Mouse (Mus musculus) midbrain, embryonic 14.5 days (tissue): ENCODE data around the gene Cd164l2. TPM values are rescaled to one million over a fixed set of nuclear protein-coding genes. Genes with fewer than 3 reads are reported as not detected.

Source experiments
- ATAC-seq: fragments of 200-750 bp; cut with Nextera tagmentation; 2 replicates; pipeline ENCODE4 v1.8.0; 2017; ENCODE audit warnings: moderate number of reproducible peaks, moderate library complexity; ENCODE audit not compliant: low FRiP score, low TSS enrichment
- DNase-seq: peaks from one replicate; pipeline ENCODE4 v3.0.0-alpha.2; 2015
- H3K27ac ChIP-seq: fragments of 300-500 bp; sonication (generic); replicated peaks from 2 replicates; pipeline ENCODE4 v1.5.1; 2014; ENCODE audit warnings: mild to moderate bottlenecking, low read depth, low read length, moderate library complexity
- H3K27me3 ChIP-seq: fragments of 300-500 bp; sonication (generic); 2 replicates; pipeline ENCODE4 v1.6.1; 2014; ENCODE audit warnings: low read length, control low read depth, mixed read lengths; ENCODE audit not compliant: control insufficient read depth, insufficient read depth
- H3K36me3 ChIP-seq: fragments of 300-500 bp; sonication (generic); 2 replicates; pipeline ENCODE4 v1.6.1; 2014; ENCODE audit warnings: low read length, control low read depth; ENCODE audit not compliant: control insufficient read depth, insufficient read depth
- H3K4me1 ChIP-seq: fragments of 300-500 bp; sonication (generic); 2 replicates; pipeline ENCODE4 v1.6.1; 2014; ENCODE audit warnings: mild to moderate bottlenecking, antibody characterized with exemption, low read length, control low read depth; ENCODE audit not compliant: control insufficient read depth, insufficient read depth
- H3K4me2 ChIP-seq: fragments of 300-500 bp; sonication (generic); 2 replicates; pipeline ENCODE4 v1.6.1; 2014; ENCODE audit warnings: mild to moderate bottlenecking, low read length, moderate library complexity
- H3K4me3 ChIP-seq: fragments of 300-500 bp; sonication (generic); replicated peaks from 2 replicates; pipeline ENCODE4 v1.5.1; 2014; ENCODE audit warnings: low read depth, low read length
- H3K9ac ChIP-seq: fragments of 300-500 bp; sonication (generic); replicated peaks from 2 replicates; pipeline ENCODE4 v1.6.1; 2014; ENCODE audit warnings: mild to moderate bottlenecking, low read length, moderate library complexity
- H3K9me3 ChIP-seq: fragments of 300-500 bp; sonication (generic); 2 replicates; pipeline ENCODE4 v1.6.1; 2016; ENCODE audit warnings: low read length, control low read depth, mixed read lengths; ENCODE audit not compliant: control insufficient read depth
- WGBS: fragments of 180-500 bp; shearing (Covaris S2); extraction: QIAGEN DNeasy Blood & Tissue Kit; methylation state at CpG from one replicate; pipeline ENCODE4 v1.1.7; 2014; 5-methylcytosine and 5-hydroxymethylcytosine counted together
- polyA plus RNA-seq: library from polyadenylated mRNA; unstranded; fragments of >200 nt; fragmentation: Nextera tagmentation; extraction: Ambion mirVana; gene quantifications from 2 replicates; pipeline ENCODE4 v1.2.1, GENCODE M21; 2014

The Cd164l2 gene
- polyA plus RNA-seq: 0.95 and 2.9 TPM in 2 replicates

DNA sequence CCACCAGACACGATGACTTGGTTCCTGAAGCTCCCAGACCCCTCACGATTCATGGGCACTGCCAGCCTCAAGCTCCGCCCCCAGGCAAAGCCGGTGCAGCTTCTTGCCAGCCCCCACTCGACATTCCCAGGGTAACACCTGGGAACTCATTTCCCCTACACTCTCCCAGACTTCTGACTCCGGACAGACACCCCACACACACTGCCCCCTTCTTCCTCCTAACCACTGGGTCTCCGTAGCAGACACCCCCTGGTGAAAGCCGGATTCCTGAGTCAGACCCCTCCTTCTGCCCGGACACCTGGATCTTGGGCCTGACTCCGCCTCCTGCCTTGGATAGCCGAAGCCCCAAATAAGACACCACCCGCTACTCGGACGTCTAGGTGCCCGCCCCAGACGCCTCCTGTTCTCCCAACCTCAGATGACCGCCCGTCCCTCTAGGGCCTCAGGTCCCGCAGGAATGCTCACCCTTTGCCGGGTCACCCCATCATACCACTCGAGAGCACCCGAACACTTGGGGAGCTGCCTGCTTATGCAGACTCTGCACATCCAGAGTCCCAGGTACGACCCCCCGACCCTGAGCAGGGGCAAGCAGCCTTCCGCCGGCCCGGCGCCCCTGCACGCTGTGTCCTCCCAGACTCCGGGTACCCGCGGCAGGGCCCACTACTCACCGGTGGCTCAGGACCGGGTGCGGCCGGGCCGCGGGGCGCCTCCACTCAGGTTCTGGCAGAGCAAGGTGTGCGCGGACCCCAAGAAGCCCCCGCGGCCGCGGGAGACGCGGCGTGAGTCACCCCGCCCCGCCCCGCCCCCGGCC lies at the start of gene Cd164l2, which contains the start of gene Gpr3:
Gene Cd164l2 (plus strand): TSS at position 381 of the 811 bp plus-strand sequence.
Gene Gpr3 (minus strand): TSS at position 786 of the 811 bp plus-strand sequence.
- Histone ChIP-seq H3K4me2 (peak within 1 kb of the TSS; percentile 97), H3K4me1 (peaks cover 18% of the 10 kb centered on the region; the same call in 1 of the 2 replicates), H3K9ac (peak within 1 kb of the TSS; percentile 57), H3K27me3 (peaks cover 24% of the 10 kb centered on the region), H3K27ac (no peak within 1 kb of the TSS), H3K4me3 (peak within 1 kb of the TSS; percentile 64), H3K36me3 (no peaks in the 10 kb centered on the region), H3K9me3 (no peaks in the 10 kb centered on the region)
- ATAC-seq (peak; percentile 62), DNase-seq (no peak)
- WGBS: 2% methylated on average over 52 of the region's 52 CpGs

DNA sequence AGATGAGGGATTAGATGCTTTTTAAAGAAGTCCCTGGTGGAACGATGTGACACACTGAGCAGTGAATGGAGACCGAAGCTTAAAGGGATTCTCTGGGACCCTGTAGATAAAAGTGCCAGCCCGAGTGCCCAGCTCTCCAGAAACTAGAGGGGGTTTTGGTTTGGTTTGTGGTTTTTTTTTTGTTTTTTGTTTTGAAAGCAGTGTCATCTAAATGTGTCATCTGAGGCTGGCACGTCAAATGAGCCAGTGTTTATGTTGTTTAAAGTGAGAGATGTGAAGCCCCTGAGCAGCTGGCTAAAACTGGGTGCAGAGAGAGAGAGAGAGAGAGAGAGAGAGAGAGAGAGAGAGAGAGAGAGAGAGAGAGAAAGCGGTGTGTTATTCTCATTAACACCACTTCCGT lies 49.7 kb upstream of the Cd164l2 start:
- Histone ChIP-seq H3K9me3 (no peaks in the 10 kb centered on the region), H3K27ac (no peak overlapping the region), H3K4me3 (no peak overlapping the region), H3K4me2 (no peak overlapping the region), H3K36me3 (peaks cover 3% of the 10 kb centered on the region; the same call in 1 of the 2 replicates), H3K9ac (no peak overlapping the region), H3K27me3 (no peaks in the 10 kb centered on the region), H3K4me1 (no peaks in the 10 kb centered on the region)
- DNase-seq: no peak
- no peak for ATAC-seq
- WGBS: 77% methylated on average over 6 of the region's 6 CpGs

DNA sequence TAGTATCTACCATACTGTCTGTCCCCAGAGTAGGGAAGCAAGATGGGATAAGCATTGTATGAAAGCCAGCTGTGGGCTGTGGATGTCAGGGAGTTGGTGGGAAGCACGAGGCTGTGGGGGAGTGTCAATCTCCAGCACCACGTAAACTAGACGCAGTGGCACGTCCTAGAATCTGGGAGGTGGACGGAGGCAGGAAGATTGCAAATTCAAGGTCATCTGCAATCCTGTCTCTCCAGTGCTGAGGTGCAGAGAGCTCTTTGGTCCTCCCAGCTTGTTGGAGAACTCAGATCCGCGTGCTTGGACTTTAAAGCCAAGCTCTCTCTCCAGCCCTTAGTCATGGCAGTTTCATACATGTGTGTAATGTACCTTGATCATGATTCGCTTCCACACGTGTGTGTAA lies 45.2 kb upstream of the Cd164l2 start:
- Histone ChIP-seq H3K4me1 (no peaks in the 10 kb centered on the region), H3K9me3 (no peaks in the 10 kb centered on the region), H3K4me3 (no peak overlapping the region), H3K36me3 (no peaks in the 10 kb centered on the region), H3K27ac (no peak overlapping the region), H3K27me3 (no peaks in the 10 kb centered on the region), H3K9ac (no peak overlapping the region), H3K4me2 (no peak overlapping the region)
- WGBS: 93% methylated on average over 9 of the region's 9 CpGs
- ATAC-seq (no peak), DNase-seq (no peak)

DNA sequence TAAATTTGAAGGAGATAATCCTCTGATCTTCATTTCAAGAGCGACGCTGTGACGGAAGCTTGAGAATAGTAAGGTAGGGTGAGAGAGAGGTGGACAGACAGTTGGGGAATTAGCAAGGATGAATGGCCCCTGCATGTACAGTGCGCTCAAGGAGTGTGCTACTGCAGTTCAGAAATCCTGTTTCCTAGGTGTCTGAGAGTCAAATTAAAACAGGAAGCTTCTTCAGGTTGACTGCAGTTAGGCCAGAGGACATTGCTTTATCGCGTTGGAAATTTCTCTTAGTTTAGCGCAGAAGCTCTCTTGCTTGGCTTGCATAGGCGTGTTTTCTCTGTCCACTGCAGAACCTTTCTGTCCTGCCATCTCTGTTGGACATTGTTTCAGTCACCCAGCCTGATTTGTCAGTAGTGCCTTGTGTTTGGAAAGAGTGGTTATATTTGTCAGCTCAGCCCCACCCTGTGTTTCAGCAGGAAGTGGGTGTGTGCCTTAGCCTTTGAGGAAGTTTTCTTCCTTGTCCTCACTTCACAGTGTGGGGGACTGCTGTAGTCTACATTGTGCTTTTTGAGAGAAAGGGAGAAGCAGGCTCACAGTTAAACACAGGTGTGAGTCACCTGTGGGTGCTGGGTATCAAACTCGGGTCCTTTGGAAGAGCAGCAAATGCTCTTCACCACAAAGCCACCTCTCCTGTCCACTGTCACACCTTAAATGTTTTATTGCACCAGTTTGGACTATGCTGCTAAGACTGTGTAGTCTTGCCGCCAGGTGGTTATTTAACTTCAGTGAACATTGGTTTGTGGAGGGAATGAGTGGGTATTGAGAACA lies 42.5 kb upstream of the Cd164l2 start:
- H3K4me3 ChIP-seq: no peak overlapping the region
- H3K27me3 ChIP-seq: no peaks in the 10 kb centered on the region
- H3K9ac ChIP-seq: no peak overlapping the region
- DNase-seq (no peak), ATAC-seq (no peak)
- no peak overlapping the region for H3K4me2 ChIP-seq
- H3K27ac ChIP-seq: no peak overlapping the region
- no peaks in the 10 kb centered on the region for H3K4me1 ChIP-seq
- WGBS: 91% methylated on average over 10 of the region's 10 CpGs
- no peaks in the 10 kb centered on the region for H3K9me3 ChIP-seq
- no peaks in the 10 kb centered on the region for H3K36me3 ChIP-seq

DNA sequence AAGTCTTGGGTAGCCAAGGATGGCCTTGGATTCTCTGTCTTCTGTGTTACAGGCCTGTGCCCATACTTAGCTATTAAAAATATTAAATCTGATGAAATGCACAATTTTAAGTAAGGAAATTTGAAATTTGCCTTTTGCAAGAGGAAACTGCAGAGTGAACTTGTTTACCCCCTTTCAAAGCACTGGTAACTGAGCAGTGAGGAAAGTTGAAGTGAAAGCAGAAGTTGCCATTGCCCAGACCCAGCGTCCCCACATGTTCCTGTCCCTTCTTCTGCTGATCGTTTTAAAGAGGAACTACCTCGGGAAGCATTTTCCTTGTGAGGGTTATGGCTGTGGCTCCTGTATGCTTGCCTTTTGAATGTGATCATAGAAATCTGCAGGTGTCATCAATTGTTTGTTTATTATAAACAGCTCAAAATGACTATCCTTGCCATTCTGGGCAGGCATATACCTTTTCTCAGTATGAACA lies 41.8 kb upstream of the Cd164l2 start:
- Histone ChIP-seq H3K27me3 (no peaks in the 10 kb centered on the region), H3K4me1 (0 out of 2 replicates have a peak, but pooled peaks cover under 1% of the 10 kb centered on the region), H3K9me3 (no peaks in the 10 kb centered on the region), H3K4me2 (no peak overlapping the region), H3K36me3 (no peaks in the 10 kb centered on the region), H3K27ac (no peak overlapping the region), H3K4me3 (no peak overlapping the region), H3K9ac (no peak overlapping the region)
- DNase-seq (no peak), ATAC-seq (no peak)
- WGBS: 90% methylated on average over 3 of the region's 3 CpGs

DNA sequence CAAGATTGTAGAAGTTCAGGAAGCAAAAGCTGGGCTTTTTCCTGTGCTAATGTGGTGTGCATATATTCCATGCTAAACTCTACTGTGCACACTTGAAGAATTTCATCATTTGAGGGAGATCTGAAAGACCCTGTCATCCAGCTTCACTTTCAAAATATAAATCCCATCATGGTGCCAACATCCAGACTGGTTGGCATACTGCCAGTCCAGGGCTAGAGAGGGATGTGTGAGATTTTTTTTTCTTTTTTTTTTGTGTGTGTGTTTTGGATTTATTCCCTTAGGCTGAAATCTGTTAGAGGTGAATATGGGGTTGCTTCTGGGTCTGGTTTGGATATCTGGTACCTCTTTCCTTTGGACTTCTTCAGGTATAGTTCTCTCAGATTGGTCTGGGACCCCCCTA lies 41.3 kb upstream of the Cd164l2 start:
- no peak overlapping the region for H3K27ac ChIP-seq
- no peaks in the 10 kb centered on the region for H3K36me3 ChIP-seq
- H3K4me2 ChIP-seq: no peak overlapping the region
- H3K27me3 ChIP-seq: no peaks in the 10 kb centered on the region
- no peak overlapping the region for H3K9ac ChIP-seq
- no peaks in the 10 kb centered on the region for H3K9me3 ChIP-seq
- DNase-seq (peak; percentile 39), ATAC-seq (no peak)
- 0 out of 2 replicates have a peak, but pooled peaks cover 3% of the 10 kb centered on the region for H3K4me1 ChIP-seq
- no peak overlapping the region for H3K4me3 ChIP-seq

DNA sequence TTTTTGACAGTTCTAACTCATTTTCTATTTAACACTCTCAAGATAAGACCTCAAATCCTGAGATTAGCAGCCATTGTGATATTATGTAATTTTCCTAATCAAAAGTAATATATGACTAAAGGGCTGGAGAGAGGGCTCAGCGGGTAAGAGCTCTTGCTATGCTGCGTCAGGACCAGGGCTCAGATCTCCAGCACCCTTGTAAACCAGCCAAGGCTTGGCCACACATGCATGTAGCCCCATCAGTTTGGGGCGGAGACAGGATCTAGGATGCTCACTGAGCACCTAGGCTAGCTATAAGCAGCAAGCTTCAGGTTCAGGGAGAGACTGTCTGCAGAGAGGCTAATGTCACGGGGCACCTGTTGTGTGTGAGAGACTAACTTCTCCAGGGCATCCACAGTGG lies 39.5 kb upstream of the Cd164l2 start:
- ATAC-seq: no peak
- Histone ChIP-seq H3K4me1 (peaks cover 18% of the 10 kb centered on the region), H3K4me2 (no peak overlapping the region), H3K36me3 (peaks cover 4% of the 10 kb centered on the region; the same call in 1 of the 2 replicates), H3K27ac (no peak overlapping the region), H3K9me3 (no peaks in the 10 kb centered on the region), H3K27me3 (no peaks in the 10 kb centered on the region), H3K4me3 (no peak overlapping the region), H3K9ac (no peak overlapping the region)
- no peak for DNase-seq
- 92% methylated on average over 4 of the region's 4 CpGs for WGBS

DNA sequence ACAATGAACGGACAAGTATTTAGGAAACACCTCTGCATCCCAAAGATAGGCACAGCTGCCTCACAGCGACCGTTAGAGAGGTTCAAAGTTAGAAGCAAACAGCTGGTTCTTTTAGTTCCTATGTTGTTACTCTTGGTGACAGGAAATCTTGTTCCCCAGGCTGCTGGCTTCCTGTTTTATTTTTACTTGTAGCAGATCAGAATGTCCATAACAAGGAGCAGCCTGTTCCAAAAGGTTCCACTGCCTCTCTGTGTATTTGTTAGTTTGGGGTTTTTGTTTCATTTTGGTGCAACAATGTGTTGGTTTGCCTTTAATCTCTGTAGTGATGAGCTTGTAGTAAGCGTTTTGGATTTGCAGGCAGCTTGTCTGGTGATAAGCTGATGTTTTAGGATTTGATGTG lies 37.6 kb upstream of the Cd164l2 start:
- no peak overlapping the region for H3K9ac ChIP-seq
- WGBS: 88% methylated on average over 4 of the region's 4 CpGs
- no peak for DNase-seq

More for the DNA sequence above, 37.6 kb upstream of the Cd164l2 start:
- H3K4me3 ChIP-seq: no peak overlapping the region
- no peaks in the 10 kb centered on the region for H3K27me3 ChIP-seq
- peaks cover 18% of the 10 kb centered on the region for H3K4me1 ChIP-seq
- ATAC-seq: no peak
- peaks cover 4% of the 10 kb centered on the region; the same call in 1 of the 2 replicates for H3K36me3 ChIP-seq
- no peak overlapping the region for H3K27ac ChIP-seq
- H3K4me2 ChIP-seq: no peak overlapping the region
- no peaks in the 10 kb centered on the region for H3K9me3 ChIP-seq
